Mouse (Mus musculus): Measurements from ENCODE around the gene Ern2. TPM values are rescaled to one million over a fixed set of nuclear protein-coding genes. Genes with fewer than 3 reads are reported as not detected.

The Ern2 gene
- not detected in 2 replicates for total RNA-seq (2017)

DNA sequence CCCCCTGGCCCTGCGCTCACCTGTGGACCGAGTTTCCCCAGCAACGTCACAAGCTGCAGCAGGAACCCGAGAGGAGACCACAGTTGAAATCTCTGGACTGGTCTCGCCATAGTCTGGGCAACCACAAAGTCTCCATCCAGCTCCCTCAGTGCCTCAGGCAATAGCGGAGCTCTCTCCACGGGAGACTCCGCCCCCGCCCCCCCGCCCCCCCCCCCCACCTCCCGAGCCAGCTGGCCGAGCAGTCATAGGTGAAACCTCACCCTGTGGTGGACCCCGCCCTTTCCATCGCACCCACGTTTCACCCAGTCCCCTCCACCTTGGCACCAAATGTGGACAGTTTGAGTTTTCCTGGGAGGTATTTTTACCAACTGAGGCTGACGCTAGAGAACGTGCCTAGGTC is at the start of gene Ern2:
Ern2 (minus strand) TSS at position 165 of the 400 bp plus-strand sequence.
- ATAC-seq (replicated peaks in 1 of 2; ENCODE audit: insufficient read depth in 1 of 2, low FRiP score in 2 of 2, low TSS enrichment in 1 of 2, low read depth in 1 of 2, poor library complexity in 2 of 2, severe bottlenecking in 2 of 2): no peak

DNA sequence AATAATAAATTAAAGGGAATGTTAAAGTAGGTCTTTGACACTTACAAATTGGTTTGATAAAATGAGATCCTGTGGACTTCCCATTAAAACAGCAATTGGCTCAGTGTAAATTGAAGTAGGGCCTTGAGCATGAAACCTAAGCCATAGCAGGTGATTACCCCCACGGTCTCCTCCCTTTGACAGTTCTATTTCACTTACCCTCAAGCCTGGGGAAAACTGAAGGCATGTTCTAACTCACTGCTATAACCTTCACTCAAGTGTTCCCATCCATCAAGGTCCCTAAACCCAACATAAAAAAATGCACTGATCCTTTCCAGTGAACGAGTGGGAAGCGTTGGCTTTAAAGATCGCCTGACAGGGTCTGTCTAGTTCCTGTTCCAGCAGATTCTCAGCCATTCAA is 44.9 kb upstream of the Ern2 start:
- no peak for ATAC-seq (replicated peaks in 1 of 2; ENCODE audit: insufficient read depth in 1 of 2, low FRiP score in 2 of 2, low TSS enrichment in 1 of 2, low read depth in 1 of 2, poor library complexity in 2 of 2, severe bottlenecking in 2 of 2)

- no peak for ATAC-seq (replicated peaks in 1 of 2; ENCODE audit: insufficient read depth in 1 of 2, low FRiP score in 2 of 2, low TSS enrichment in 1 of 2, low read depth in 1 of 2, poor library complexity in 2 of 2, severe bottlenecking in 2 of 2)
These were observed 43.9 kb upstream of the Ern2 start for GRCm38 (mm10) chr7:122229916-122230315.

- ATAC-seq (replicated peaks in 1 of 2; ENCODE audit: insufficient read depth in 1 of 2, low FRiP score in 2 of 2, low TSS enrichment in 1 of 2, low read depth in 1 of 2, poor library complexity in 2 of 2, severe bottlenecking in 2 of 2): no peak
These were observed 43.3 kb upstream of the Ern2 start for GRCm38 (mm10) chr7:122229306-122229705.

DNA sequence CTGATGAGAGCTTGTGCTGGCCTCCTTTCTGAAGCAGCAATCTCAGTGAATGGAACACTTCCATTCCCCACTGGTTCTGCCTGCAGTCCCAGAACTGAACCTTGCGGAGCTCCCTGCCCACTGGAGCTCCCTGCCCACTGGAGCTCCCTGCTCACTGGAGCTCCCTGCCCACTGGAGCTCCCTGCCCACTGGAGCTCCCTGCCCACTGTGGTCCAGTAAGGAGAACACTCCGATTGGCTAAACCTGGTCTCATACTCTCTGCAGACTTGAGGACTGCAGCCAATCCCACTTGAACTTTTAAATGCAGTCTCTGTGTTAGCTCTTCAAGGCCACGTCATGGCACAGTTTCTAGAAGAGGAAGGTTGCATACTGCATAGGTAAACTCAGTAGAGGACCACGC is 40.7 kb upstream of the Ern2 start:
- no peak for ATAC-seq (replicated peaks in 1 of 2; ENCODE audit: insufficient read depth in 1 of 2, low FRiP score in 2 of 2, low TSS enrichment in 1 of 2, low read depth in 1 of 2, poor library complexity in 2 of 2, severe bottlenecking in 2 of 2)

DNA sequence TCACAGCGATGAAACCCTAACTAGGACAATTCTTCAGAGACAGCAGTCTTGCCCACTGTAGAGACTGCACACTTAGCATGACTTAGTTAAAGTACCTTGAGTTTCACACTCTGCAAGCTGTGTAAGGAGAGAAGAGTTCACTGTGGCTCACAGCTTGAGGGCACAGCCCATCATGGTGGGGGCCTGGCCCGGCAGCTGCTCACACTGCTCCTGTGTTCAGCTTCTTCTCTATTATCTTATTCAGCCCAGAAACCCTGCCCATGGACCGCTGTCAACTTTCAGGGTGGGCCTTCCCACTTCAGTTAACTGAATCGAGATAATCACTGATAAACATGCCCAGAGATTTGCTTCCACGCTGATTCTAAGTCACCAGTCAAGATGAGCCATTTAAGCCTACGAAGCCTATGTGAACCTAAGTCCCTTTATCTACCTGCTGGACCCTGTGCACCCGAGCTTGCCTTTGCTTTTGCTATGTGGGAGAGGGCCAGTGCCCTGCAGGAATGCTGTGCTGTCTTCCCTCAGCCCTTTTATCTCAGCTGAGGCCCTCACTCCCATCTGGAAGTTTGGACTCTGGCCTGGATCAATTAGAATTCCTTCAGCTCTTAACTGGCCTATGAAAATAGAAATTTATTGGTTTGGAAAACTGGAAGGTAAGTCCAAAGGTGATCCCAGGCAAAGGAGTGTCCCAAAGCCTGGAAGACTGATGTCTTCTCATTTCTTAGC is 40.2 kb upstream of the Ern2 start:
- no peak for ATAC-seq (replicated peaks in 1 of 2; ENCODE audit: insufficient read depth in 1 of 2, low FRiP score in 2 of 2, low TSS enrichment in 1 of 2, low read depth in 1 of 2, poor library complexity in 2 of 2, severe bottlenecking in 2 of 2)

DNA sequence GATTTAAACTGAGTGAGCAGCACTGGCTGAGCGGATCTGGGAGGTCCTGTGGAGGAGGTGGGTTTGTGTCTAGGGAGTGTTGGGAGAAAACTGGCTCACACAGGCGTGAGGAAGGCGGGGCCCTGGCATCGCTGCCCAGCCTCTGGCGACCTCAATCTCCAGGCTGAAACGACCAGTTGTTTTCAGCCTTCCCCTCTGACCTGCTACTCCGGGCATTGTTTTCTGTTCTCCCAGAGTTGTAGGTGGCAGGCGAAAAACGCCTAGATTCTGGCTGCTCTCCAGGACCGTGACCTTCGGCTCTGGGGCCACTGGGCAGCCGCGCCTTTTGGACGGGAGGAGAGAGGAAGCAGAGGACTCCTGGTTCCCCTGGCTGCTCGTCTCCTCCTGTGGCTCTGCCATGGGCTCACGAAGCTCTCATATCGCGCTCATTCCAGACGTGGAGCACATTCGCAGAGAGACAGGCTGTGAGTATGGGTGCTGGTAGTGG is 33.4 kb upstream of the Ern2 start, which contains the start of gene Chp2:
Chp2 (plus strand) TSS at position 182 of the 487 bp plus-strand sequence.
- 0 out of 4 replicates have a peak, but pooled peaks of 1 of the 2 experiments have one; percentile 21 for ATAC-seq (replicated peaks in 1 of 2; ENCODE audit: insufficient read depth in 1 of 2, low FRiP score in 2 of 2, low TSS enrichment in 1 of 2, low read depth in 1 of 2, poor library complexity in 2 of 2, severe bottlenecking in 2 of 2)

- no peak for ATAC-seq (replicated peaks in 1 of 2; ENCODE audit: insufficient read depth in 1 of 2, low FRiP score in 2 of 2, low TSS enrichment in 1 of 2, low read depth in 1 of 2, poor library complexity in 2 of 2, severe bottlenecking in 2 of 2)
These were observed 22.4 kb upstream of the Ern2 start for GRCm38 (mm10) chr7:122208276-122209021.

DNA sequence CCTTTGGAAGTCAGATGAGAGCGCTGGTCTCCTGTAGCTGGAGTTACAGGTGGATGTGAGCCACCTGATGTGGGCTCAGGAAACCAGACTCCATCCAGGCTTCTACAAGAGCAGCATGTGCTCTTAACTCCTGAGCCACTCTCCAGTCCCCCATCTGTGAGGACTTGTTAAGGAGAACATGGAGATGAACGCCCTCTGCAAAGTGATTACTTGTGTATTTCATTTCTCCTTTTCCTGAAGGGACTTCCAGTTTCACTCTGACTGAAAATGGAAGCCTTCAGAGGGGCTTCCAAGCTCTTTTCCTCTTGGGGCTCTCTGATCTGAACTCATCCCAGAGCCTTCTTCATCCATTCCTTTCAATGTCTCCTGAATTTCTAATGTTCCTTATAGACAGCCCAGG is 20.1 kb upstream of the Ern2 start:
- no peak for ATAC-seq (replicated peaks in 1 of 2; ENCODE audit: insufficient read depth in 1 of 2, low FRiP score in 2 of 2, low TSS enrichment in 1 of 2, low read depth in 1 of 2, poor library complexity in 2 of 2, severe bottlenecking in 2 of 2)

- ATAC-seq (replicated peaks in 1 of 2; ENCODE audit: insufficient read depth in 1 of 2, low FRiP score in 2 of 2, low TSS enrichment in 1 of 2, low read depth in 1 of 2, poor library complexity in 2 of 2, severe bottlenecking in 2 of 2): no peak
These were observed 17.9 kb upstream of the Ern2 start for GRCm38 (mm10) chr7:122203936-122204335.

GRCm38 (mm10) chr7:122199296-122199695 is 13.3 kb upstream of the Ern2 start:
- peak; percentile 47; a peak in 3 of 4 replicates for ATAC-seq (replicated peaks in 1 of 2; ENCODE audit: insufficient read depth in 1 of 2, low FRiP score in 2 of 2, low TSS enrichment in 1 of 2, low read depth in 1 of 2, poor library complexity in 2 of 2, severe bottlenecking in 2 of 2)

GRCm38 (mm10) chr7:122197306-122197705 is 11.3 kb upstream of the Ern2 start:
- ATAC-seq (replicated peaks in 1 of 2; ENCODE audit: insufficient read depth in 1 of 2, low FRiP score in 2 of 2, low TSS enrichment in 1 of 2, low read depth in 1 of 2, poor library complexity in 2 of 2, severe bottlenecking in 2 of 2): peak; percentile 56 to 57; a peak in 2 of 4 replicates

DNA sequence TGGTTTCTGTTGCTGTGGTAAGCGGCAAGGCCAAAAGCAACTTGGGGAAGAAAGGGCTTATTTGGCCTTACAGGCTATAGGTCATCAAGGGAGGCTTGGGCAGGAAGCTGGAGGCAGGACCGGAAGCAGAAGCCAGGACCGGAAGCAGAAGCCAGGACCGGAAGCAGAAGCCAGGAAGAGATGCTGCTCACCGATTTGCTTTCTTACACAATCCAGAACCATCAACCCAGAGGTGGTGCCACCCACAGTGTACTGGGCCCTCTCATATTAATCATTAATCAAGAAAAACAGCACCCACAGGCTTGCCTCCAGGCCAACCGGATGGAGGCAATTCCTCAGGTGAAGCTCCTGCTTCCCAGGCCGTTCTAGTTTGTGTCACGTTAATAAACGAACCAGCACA is 10.8 kb upstream of the Ern2 start:
- ATAC-seq (replicated peaks in 1 of 2; ENCODE audit: insufficient read depth in 1 of 2, low FRiP score in 2 of 2, low TSS enrichment in 1 of 2, low read depth in 1 of 2, poor library complexity in 2 of 2, severe bottlenecking in 2 of 2): 0 out of 4 replicates have a peak, but pooled peaks of 1 of the 2 experiments have one; percentile 14

DNA sequence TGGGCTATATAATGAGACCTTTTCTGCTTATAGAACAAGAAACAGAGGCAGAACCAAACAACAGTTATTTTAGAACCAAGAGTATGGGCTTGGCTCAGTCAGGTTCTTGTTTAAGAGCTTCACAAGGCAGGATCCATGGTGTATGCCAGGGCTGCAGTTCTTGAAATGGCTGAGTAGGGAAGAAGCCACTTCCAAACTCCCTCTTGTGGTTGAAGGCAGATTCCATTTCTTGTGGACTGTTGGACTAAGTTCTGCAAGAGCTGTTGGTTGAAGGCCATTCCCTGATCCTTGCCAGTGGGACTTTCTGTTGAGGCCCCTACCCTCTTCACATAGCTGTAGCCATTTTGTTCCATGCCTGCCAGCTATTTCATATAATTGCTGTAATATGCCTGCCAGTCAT is 7.9 kb upstream of the Ern2 start:
- no peak for ATAC-seq (replicated peaks in 1 of 2; ENCODE audit: insufficient read depth in 1 of 2, low FRiP score in 2 of 2, low TSS enrichment in 1 of 2, low read depth in 1 of 2, poor library complexity in 2 of 2, severe bottlenecking in 2 of 2)

- ATAC-seq (replicated peaks in 1 of 2; ENCODE audit: insufficient read depth in 1 of 2, low FRiP score in 2 of 2, low TSS enrichment in 1 of 2, low read depth in 1 of 2, poor library complexity in 2 of 2, severe bottlenecking in 2 of 2): no peak
These were observed 5.1 kb upstream of the Ern2 start for GRCm38 (mm10) chr7:122191097-122191496.

DNA sequence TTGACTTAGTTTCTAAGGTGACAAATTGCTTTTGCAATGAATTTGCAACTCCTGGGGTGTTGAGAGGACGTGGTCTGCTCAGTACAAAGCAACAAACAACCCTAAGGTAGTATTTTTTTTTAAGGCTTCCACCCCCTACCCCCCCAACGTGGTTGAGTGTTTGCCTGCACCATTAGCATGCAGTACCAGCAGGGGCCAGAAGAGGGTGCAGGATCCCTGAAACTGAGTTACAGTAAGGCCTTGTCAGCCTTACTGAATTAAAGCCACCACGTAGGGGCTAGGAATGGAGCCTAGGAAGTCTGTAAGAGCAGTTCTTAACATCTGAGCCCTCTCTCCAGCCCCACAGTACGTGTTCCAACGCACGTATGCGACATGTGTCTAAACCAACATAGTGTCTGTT is 3.5 kb upstream of the Ern2 start:
- ATAC-seq (replicated peaks in 1 of 2; ENCODE audit: insufficient read depth in 1 of 2, low FRiP score in 2 of 2, low TSS enrichment in 1 of 2, low read depth in 1 of 2, poor library complexity in 2 of 2, severe bottlenecking in 2 of 2): peak; percentile 68 to 76; a peak in 2 of 4 replicates

DNA sequence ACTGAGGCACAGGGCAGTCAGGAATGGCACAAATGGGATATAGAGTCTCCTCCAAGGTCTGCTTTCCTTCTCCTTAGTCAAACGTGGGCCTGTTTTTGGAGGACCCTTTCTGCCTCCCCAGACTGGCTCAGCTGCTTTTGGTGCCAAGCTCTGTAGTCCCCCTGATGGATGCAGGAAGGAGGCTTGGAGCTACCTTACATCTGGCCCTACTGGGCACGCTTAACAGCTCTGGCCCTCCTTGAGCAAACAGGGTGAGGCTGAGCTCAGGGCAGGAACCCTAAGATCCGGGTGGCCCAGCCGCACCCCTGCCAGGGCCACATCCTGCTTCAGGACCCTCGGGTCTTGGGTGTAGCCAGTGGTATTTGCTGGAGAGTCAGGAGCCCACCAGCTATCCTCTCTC is 1.4 kb downstream of the Ern2 start:
- ATAC-seq (replicated peaks in 1 of 2; ENCODE audit: insufficient read depth in 1 of 2, low FRiP score in 2 of 2, low TSS enrichment in 1 of 2, low read depth in 1 of 2, poor library complexity in 2 of 2, severe bottlenecking in 2 of 2): no peak

- ATAC-seq (replicated peaks in 1 of 2; ENCODE audit: insufficient read depth in 1 of 2, low FRiP score in 2 of 2, low TSS enrichment in 1 of 2, low read depth in 1 of 2, poor library complexity in 2 of 2, severe bottlenecking in 2 of 2): no peak
These were observed 5.3 kb downstream of the Ern2 start for GRCm38 (mm10) chr7:122180720-122181119.

Data from hematopoietic stem cell, adult 5-6 weeks (primary cell).